Mouse (Mus musculus) spleen, embryonic (tissue): ENCODE data around the gene Ghrl.
"Not testable (repeated sequence)": the region's sequence is repeated elsewhere in the genome, so short reads cannot be mapped to it uniquely, and the experiment has no call there.

Experiments used
- CTCF ChIA-PET: fragments of 350-600 bp; sonication (Branson Sonifier 250); formaldehyde crosslinking; loops from one replicate; lab custom pipeline; 2022; lab: Charles Lee

The Ghrl gene

DNA sequence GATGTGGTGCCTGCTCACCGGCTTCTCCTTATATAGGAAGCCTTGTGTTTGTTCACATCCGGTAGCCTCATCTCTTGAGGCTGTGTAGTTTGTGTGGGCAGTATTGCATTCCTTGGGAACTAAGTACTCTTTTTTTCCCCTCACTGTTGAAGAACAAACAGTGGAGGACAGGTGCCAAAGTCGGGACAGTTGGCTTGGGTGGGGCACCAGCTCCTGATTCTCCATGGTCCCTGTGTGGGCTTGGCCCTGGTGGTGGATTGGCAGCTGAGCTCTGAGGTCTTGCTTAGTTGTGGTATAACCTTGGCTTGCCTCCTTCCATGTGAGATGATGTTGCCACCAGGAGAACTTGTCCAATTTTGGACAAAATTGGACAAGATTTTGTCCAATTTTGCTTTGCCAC is at the start of gene Ghrl:
Ghrl (minus strand) TSS at position 3 of the 400 bp plus-strand sequence.
- CTCF ChIA-PET, result no interaction called here

- CTCF ChIA-PET, result no interaction called here
These were observed 49.1 kb upstream of the Ghrl start for GRCm38 (mm10) chr6:113768804-113769203.

- CTCF ChIA-PET, result no interaction called here
These were observed 42.0 kb upstream of the Ghrl start for GRCm38 (mm10) chr6:113761644-113762043.

GRCm38 (mm10) chr6:113749119-113749685 is 29.5 kb upstream of the Ghrl start:
- CTCF ChIA-PET, result no interaction called here

DNA sequence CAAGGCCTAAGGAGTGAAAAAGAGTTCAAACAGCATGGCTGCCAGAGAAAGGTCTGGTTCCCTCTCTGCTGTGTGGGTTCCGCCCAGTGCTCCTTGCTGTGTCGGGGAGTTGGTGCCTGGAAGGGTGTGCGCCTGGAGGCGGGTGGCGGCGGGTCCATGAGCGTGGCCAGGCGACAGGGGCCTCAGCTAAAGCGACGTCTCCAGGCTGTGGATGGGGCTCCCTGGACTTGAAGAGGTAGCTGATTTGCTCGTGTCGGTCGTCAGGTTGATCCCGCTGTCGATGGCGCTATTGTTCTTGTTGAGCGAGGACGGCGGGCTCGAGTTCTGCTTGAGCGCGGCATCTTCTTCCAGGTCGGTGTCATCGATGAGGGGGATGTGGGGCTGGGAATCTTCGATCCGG is 28.7 kb upstream of the Ghrl start:
- CTCF ChIA-PET, result no interaction called here

DNA sequence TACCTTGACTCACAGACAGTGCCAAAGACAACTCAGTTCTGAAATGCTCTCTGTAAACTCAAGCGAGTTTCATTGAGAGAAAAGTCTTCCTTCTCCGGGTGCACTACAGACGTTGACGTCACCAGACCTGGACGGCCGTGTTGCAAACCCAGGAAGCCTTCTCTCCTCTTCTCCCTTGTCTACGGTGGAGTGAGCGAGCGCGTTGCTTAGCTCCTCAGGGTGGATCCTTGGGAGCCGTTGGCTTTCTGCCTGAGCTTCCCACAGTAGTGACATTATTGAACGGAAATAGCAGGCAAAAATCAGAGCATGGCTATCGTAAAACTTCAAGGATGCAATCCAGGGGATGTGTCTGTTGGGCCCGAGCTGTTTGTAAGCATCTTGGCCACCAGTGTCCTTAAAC is 27.6 kb upstream of the Ghrl start:
- CTCF ChIA-PET, result no interaction called here

DNA sequence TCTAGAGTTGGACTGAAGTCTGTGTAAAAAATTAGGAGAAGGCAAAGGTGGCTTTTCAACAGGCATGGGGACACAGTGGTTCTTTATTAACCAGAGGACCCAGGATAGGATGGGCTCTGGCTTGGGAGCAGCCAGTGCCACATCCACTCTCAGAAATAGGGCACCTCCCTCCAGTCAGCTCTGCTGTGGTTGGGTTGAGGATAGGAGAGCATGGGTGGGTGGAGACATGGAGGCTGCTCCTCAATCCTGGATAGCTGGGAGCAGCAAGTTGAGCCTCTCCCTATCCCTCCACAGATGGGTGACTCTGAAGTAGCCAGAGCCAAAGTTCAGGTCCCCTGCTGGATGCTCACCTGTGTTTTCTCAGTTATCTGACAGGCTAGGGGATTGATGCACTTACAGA is 25.4 kb upstream of the Ghrl start:
- CTCF ChIA-PET, result no interaction called here

DNA sequence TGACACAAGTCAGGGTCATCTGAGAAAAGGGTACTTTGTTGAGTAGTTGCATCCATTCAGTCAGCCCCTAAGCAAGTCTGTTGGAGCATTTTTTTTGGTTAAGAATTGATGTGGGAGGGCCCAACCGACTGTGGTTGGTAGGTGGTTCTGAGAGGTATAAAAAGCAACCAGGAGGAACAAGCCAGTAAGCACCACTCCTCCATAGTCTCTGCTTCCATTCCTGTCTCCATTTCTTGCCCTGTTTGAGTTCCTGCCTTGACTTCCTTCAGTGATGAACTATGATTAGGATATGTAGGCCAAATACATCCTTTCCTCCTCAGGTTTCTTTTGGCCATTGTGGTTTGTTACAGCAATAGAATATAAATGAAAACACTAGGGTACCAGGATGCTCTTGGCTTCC is 23.4 kb upstream of the Ghrl start:
- CTCF ChIA-PET, result no interaction called here

DNA sequence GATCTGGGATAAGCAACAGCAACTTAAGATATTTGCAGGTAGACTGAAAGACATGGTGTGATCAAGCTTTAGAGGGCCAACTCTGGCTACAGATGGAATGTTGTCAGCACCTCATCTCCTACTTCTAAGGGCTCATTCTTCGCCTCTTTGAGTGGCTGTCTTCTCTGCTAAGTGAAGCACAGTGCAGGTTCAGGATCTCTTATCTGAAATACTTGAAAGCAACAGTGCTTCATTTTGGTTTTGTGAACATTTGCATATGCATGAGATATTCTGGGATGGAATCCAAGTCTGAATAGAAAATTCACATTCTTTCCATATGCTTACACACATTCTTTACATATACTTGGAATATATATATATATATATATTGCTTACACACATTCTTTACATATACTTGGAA is 22.6 kb upstream of the Ghrl start:
- CTCF ChIA-PET, result no interaction called here

- CTCF ChIA-PET, result no interaction called here
These were observed 21.7 kb upstream of the Ghrl start for GRCm38 (mm10) chr6:113741425-113741824.

DNA sequence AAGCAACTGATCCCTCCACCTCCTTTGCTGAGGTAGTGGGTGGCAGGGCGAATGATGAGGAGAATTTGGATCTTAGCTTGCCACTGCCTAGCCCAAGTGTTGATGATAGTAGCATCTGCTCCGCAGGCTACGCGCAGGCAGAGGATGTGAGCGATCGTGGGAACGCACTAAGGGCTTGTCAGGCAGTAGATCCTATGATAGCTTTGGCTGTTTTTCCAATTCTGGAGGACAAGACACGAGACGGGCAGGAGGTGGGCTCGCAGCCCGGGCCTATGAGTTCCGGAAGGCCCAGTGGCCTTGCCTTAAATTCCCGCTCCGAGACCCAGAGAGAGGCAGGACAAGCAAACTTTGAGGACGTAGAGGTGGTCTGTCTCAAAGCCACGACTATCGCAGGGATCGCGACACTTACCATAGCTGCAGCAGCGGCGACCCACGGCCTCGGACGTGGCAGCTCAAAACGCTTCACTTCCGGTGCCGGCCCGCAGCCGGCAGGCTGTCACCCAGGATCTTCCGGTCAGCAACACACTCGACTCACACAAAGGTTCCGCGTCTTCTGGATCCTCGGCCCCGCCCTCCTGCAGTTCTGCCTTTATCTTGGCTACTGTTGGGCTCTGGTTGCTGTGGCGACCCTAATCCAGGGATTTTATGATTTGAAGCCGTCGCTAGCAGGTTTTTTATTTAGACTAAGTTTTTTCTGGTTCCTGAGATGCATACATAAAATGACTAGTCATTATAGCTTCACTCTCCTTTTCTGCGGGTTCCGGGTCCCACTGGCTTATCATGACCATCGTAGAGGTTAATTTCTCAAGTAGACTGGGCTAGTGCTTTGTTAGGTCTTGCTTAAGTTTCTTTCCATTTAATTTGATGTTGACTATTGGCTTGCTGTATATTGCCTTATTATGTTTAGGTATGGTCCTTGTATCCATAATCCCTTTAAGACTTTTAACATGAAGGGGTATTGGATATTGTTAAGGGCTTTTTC is 20.8 kb upstream of the Ghrl start, which contains the start of gene Sec13:
Sec13 (minus strand) TSS at position 508 of the 982 bp plus-strand sequence.
- CTCF ChIA-PET, result no interaction called here

GRCm38 (mm10) chr6:113737318-113738046 is 17.8 kb upstream of the Ghrl start:
- CTCF ChIA-PET, result interaction anchor here (0.6 kb wide), 1 partner anchor 114 kb away, joined by 3 read pairs; no protein-coding TSS in a partner anchor

DNA sequence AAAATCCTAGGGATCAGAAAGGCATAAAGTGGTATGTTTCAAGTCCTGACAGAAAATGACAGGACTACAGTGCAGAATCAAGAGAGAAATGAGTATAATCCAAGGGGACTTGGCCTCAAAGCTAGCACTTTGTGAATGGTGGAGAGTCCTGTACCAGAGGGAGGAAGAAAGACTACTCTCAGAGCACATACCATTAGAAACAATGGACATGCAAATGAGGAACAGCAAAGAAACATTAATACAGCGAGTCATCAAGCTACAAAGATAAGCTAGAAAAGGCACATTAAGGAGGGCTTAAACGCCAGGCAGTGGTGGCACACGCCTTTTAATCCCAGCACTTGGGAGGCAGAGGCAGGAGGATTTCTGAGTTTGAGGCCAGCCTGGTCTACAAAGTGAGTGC is 11.6 kb upstream of the Ghrl start:
- CTCF ChIA-PET, result no interaction called here

- CTCF ChIA-PET, result no interaction called here
These were observed 8.5 kb upstream of the Ghrl start for GRCm38 (mm10) chr6:113728181-113728580.

GRCm38 (mm10) chr6:113721061-113721460 is 1.4 kb upstream of the Ghrl start:
- CTCF ChIA-PET, result no interaction called here

GRCm38 (mm10) chr6:113717541-113717940 is 2.1 kb downstream of the Ghrl start:
- CTCF ChIA-PET, result no interaction called here

GRCm38 (mm10) chr6:113714797-113715196 is 4.9 kb downstream of the Ghrl start:
- CTCF ChIA-PET, result interaction anchor here (1.1 kb wide), 1 partner anchor 20 kb away, joined by 3 read pairs; no protein-coding TSS in a partner anchor

GRCm38 (mm10) chr6:113714276-113714675 is 5.4 kb downstream of the Ghrl start:
- CTCF ChIA-PET, result interaction anchor here (1.1 kb wide), 1 partner anchor 19 kb away, joined by 3 read pairs; no protein-coding TSS in a partner anchor

DNA sequence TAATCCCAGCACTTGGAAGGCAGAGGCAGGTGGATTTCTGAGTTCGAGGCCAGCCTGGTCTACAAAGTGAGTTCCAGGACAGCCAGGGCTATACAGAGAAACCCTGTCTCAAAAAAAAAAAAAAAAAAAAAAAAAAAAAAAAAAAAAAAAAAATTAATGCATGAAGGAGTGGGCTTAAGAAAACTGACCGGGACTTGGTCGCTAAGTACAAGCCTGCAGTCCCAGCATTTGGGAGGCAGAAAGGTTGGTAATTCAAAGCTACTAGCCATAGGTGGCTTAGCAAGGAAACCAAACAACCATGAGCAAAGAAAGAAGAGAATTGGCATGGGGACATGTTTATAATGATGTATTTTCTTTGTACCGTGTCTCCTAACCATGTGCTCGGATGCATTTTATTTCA is 6.3 kb downstream of the Ghrl start:
- CTCF ChIA-PET, result not testable (repeated sequence)

- CTCF ChIA-PET, result interaction anchor here (0.6 kb wide), 2 partner anchors 76 to 485 kb away, joined by 3 to 5 read pairs; no protein-coding TSS in a partner anchor
These were observed 7.0 kb downstream of the Ghrl start for GRCm38 (mm10) chr6:113712718-113713117.
